Mouse (Mus musculus) thymus, postnatal 14 days (tissue): ENCODE data around the gene Olfr1226.
"Not testable (repeated sequence)": the region's sequence is repeated elsewhere in the genome, so short reads cannot be mapped to it uniquely, and the experiment has no call there.

ENCODE experiments used
- DNase-seq: peaks from one replicate; pipeline ENCODE4 v3.0.0; 2021

Olfr1226 gene

GRCm38 (mm10) chr2:89199948-89200347 is at the start of gene Olfr1226:
Olfr1226 (minus strand) TSS chr2:89200048.
- DNase-seq: no peak

GRCm38 (mm10) chr2:89196325-89196982 is 3.4 kb downstream of the Olfr1226 start:
- DNase-seq: no peak

GRCm38 (mm10) chr2:89174569-89174968 is 25.3 kb downstream of the Olfr1226 start, which contains the start of gene Olfr1225:
Olfr1225 (minus strand) TSS chr2:89174669.
- DNase-seq: no peak

GRCm38 (mm10) chr2:89164711-89165110 is 35.1 kb downstream of the Olfr1226 start:
- not testable (repeated sequence) for DNase-seq

- DNase-seq: not testable (repeated sequence)
These were observed 35.9 kb downstream of the Olfr1226 start, which contains the start of gene Olfr1224-ps1 for GRCm38 (mm10) chr2:89163991-89164390. Olfr1224-ps1 (minus strand) TSS chr2:89164091.

GRCm38 (mm10) chr2:89151460-89151859 is 48.4 kb downstream of the Olfr1226 start, which contains the start of gene Olfr1223:
Olfr1223 (minus strand) TSS chr2:89151560.
- no peak for DNase-seq
